Mouse (Mus musculus) subcutaneous adipose tissue, adult 2 months (tissue): Measurements from ENCODE around the gene Slx4. TPM values are rescaled to one million over a fixed set of nuclear protein-coding genes. Genes with fewer than 3 reads are reported as not detected.

ENCODE experiments used
- polyA plus RNA-seq: library from polyadenylated mRNA; depleted of rRNA; stranded (reverse); fragments of >200 nt; gene quantifications from 2 replicates; pipeline ENCODE4 v1.2.3, GENCODE M21; 2012; ENCODE audit warnings: low replicate concordance; rRNA removed

Gene Slx4
- polyA plus RNA-seq: 12.5 and 29.1 TPM in 2 replicates

DNA sequence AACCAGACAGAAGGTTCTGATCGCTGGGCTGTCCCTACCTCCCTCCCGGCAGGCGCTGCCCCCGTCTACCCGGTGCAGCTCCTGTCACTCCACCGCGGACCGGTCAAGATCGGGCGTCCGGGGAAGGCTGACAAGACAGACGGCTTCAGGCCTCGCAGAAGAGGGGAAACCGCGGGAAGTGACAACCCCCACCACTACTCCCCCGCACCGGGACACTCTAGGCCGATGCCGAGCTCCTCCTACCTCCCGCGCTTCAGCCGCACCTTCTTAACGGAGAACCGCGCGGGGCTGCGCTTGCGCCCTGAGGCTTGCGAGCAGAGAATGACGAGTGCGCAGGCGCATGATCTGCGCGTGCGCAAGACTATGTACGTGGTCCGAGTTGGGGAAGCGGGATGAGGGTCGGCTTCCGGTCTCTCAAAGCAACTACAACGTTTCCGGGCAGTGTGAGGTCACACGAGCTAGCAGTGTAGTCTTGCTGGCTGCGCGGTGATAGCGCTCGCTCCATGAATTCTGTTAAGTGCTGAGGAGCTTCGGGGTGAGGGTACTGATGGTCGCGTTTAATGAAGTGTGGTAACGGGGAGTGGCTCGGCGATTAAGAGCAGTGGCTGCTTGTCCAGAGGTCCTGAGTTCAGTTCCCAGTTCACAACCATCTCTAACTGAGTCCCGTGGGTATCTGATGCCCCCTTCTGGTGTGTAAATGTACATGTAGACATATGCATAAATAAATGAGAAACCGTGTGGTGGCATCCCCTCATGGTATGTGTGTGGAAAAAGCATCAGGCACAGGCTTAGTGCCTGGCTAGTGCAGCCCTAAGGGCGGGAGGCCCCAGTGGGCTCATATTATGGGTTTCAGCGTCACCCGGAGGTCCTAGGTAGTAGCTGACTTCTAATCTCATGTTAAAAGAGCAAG lies at the start of gene Slx4:
Gene Slx4, minus strand, starts transcription at position 282 of the 910 bp plus-strand sequence.

DNA sequence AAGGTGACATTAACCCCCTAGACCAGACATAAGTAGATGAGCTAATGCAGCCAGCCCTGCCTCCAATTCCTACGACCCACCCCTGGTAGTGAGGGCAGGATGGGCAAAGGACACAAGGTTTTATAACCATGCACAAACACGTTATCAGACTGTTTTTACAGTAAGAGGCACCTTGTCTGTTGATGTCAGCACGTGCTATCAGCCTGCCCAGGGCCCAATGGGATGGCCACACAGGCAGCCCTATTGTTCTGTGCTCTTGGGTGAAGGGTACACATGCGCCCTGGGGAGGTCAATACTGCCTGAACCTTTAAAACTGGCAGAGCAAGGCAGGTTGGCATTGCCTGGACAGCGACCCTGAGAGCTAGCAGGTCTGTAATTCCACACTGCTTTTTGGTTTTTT lies 33.2 kb upstream of the Slx4 start, which contains the start of gene Dnase1:
Gene Dnase1, plus strand, starts transcription at position 136 of the 400 bp plus-strand sequence.

DNA sequence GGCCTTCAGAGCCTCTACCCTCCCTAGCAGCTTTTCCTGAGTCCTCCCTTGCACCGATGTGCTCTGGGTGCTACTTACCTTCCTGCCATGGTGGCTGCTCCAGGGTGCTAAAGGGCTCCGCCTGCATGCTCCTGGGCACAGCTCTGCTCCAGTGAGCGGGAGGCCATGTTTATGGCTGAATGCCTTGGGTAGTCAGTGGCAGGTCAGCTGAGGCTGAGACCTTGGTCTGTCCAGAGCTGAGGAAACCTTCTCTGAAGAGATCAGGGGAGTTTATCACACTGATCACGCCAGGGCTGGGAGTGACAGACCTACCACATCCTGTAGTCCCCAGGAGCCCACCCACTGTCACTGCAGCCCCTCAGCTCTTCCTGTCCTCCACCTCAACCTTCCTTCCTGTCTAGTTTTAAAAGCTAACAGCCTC lies 27.3 kb downstream of the Slx4 start, which contains the start of gene Nlrc3:
Gene Nlrc3, minus strand, starts transcription at position 382 of the 421 bp plus-strand sequence.

Other genes starting within 250 kb of the Slx4 start
- not detected in 2 replicates for gene Olfr15, start 172.9 kb downstream of the Slx4 start, polyA plus RNA-seq
- gene Zfp174, start 156.5 kb downstream of the Slx4 start, polyA plus RNA-seq: 1.7 TPM in 2 replicates
- gene Naa60, start 131.4 kb downstream of the Slx4 start, polyA plus RNA-seq: 74.6 and 92.9 TPM in 2 replicates
- gene Zfp597, start 119.2 kb downstream of the Slx4 start, polyA plus RNA-seq: 2.4 and 3.6 TPM in 2 replicates
- 0.29 TPM in 1 of 2 replicates, not detected in the other for gene Gm20695, start 119.1 kb downstream of the Slx4 start, polyA plus RNA-seq
- 7.1 and 7.5 TPM in 2 replicates for gene 1700037C18Rik, start 95.1 kb downstream of the Slx4 start, polyA plus RNA-seq
- gene Cluap1, start 95.0 kb downstream of the Slx4 start, polyA plus RNA-seq: 3.5 and 9.6 TPM in 2 replicates
- gene Nlrc3, start 27.1 kb downstream of the Slx4 start, polyA plus RNA-seq: 2.2 and 4.0 TPM in 2 replicates
- 0.06 TPM in 2 replicates for gene Dnase1, start 33.2 kb upstream of the Slx4 start, polyA plus RNA-seq
- gene Trap1, start 74.1 kb upstream of the Slx4 start, polyA plus RNA-seq: 141 and 173 TPM in 2 replicates
- gene Crebbp, start 210.2 kb upstream of the Slx4 start, polyA plus RNA-seq: 12.6 and 56.5 TPM in 2 replicates